Mouse (Mus musculus) limb, embryonic 14.5 days (tissue): ENCODE measurements around the gene Cdk8. TPM values are rescaled to one million over a fixed set of nuclear protein-coding genes. Genes with fewer than 3 reads are reported as not detected.

Experiments used
- ATAC-seq: fragments of 200-750 bp; cut with Nextera tagmentation; 2 replicates; pipeline ENCODE4 v1.8.0; 2017; ENCODE audit warnings: low read depth, moderate number of reproducible peaks, moderate TSS enrichment; ENCODE audit not compliant: low FRiP score
- DNase-seq: peaks from one replicate; pipeline ENCODE4 v3.0.0-alpha.2; 2015; ENCODE audit warnings: low spot score
- H3K27ac ChIP-seq: fragments of 300-500 bp; sonication (generic); replicated peaks from 2 replicates; pipeline ENCODE4 v1.5.1; 2014; ENCODE audit warnings: low read depth, mild to moderate bottlenecking, low read length, moderate library complexity, mixed read lengths
- H3K27me3 ChIP-seq: fragments of 300-500 bp; sonication (generic); 2 replicates; pipeline ENCODE4 v1.6.1; 2014; ENCODE audit warnings: low read length, mixed read lengths; ENCODE audit not compliant: control insufficient read depth, insufficient read depth
- H3K36me3 ChIP-seq: fragments of 300-500 bp; sonication (generic); 2 replicates; pipeline ENCODE4 v1.6.1; 2014; ENCODE audit warnings: mild to moderate bottlenecking, low read length, moderate library complexity, mixed read lengths; ENCODE audit not compliant: control insufficient read depth, insufficient read depth
- H3K4me1 ChIP-seq: fragments of 300-500 bp; sonication (generic); 2 replicates; pipeline ENCODE4 v1.6.1; 2014; ENCODE audit warnings: antibody characterized with exemption, low read length, mixed read lengths; ENCODE audit not compliant: control insufficient read depth, insufficient read depth
- H3K4me2 ChIP-seq: fragments of 300-500 bp; sonication (generic); replicated peaks from 2 replicates; pipeline ENCODE4 v1.6.1; 2014; ENCODE audit warnings: low read depth, mild to moderate bottlenecking, low read length, moderate library complexity; ENCODE audit not compliant: severe bottlenecking
- H3K4me3 ChIP-seq: fragments of 300-500 bp; sonication (generic); replicated peaks from 2 replicates; pipeline ENCODE4 v1.5.1; 2014; ENCODE audit warnings: low read length
- H3K9ac ChIP-seq: fragments of 300-500 bp; sonication (generic); 2 replicates; pipeline ENCODE4 v1.6.1; 2014; ENCODE audit warnings: mild to moderate bottlenecking, low read depth, low read length, moderate library complexity; ENCODE audit not compliant: severe bottlenecking
- H3K9me3 ChIP-seq: fragments of 300-500 bp; sonication (generic); 2 replicates; pipeline ENCODE4 v1.6.1; 2016; ENCODE audit warnings: low read length; ENCODE audit not compliant: control insufficient read depth
- POLR2A ChIP-seq: fragments of 200-500 bp; IDR thresholded peaks from 2 replicates; pipeline ENCODE4 v1.8.0; 2012; ENCODE audit warnings: inconsistent platforms, mild to moderate bottlenecking, moderate library complexity, borderline replicate concordance; ENCODE audit not compliant: insufficient read depth, insufficient read length; ENCODE audit errors: extremely low read depth
- WGBS: fragments of 180-500 bp; shearing (Covaris S2); extraction: QIAGEN DNeasy Blood & Tissue Kit; methylation state at CpG from one replicate; pipeline ENCODE4 v1.1.7; 2014; 5-methylcytosine and 5-hydroxymethylcytosine counted together
- polyA plus RNA-seq, 2 experiments: library from polyadenylated mRNA; depleted of rRNA in 1 of 2; stranded (reverse) in 1 of 2; unstranded in 1 of 2; fragments of >200 nt; fragmentation: Nextera tagmentation in 1 of 2; extraction: Ambion mirVana in 1 of 2; gene quantifications; 2 replicates each; pipeline versions ENCODE4 v1.2.1 to v1.2.3; 2012 to 2014

The Cdk8 gene
- polyA plus RNA-seq, 2 experiments, result 27.1 to 68.3 TPM

DNA sequence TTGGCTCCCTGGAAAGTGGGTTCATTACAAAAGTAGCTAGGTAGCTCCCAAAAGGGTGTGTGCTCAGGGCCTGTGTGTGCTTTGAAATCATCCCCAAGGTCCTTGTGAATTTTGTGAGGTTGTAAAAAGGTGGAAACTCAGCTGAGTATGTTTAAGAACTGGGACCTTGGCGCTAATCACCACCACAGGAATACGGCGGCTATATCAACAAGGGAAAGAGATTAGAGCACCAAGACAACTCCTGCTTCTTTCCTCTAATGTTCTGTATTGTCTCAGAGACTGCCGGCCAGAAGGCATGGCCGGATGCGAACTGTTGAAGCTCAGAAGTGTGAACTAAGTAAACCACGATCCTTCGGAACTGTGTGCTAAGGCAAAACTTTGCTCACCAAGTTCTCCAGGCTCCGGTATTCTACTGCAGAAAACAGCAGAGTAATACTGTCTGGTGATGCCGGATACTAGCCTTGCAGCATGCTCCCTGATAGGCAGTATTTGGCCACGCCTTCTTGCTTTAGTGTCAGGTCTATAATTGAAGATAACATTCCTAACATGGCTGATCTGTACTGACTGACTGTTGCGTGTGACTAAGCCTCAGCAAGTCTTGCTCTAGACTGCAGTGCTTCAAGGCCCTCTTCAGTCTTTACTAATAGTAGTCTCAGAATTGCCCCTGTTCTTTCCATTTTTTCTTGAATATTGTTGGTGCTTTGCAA is 19.5 kb downstream of the Cdk8 start:
- H3K27me3 ChIP-seq, result no peaks in the 10 kb centered on the region
- no peak overlapping the region for H3K9ac ChIP-seq
- no peaks in the 10 kb centered on the region for H3K4me1 ChIP-seq
- no peak overlapping the region for H3K4me2 ChIP-seq
- H3K9me3 ChIP-seq, result no peaks in the 10 kb centered on the region
- H3K36me3 ChIP-seq, result no peaks in the 10 kb centered on the region
- no peak overlapping the region for H3K27ac ChIP-seq
- WGBS, result 81% methylated on average over 12 of the region's 12 CpGs
- TF ChIP-seq POLR2A, result no peak
- ATAC-seq (no peak), DNase-seq (no peak)
- H3K4me3 ChIP-seq, result no peak overlapping the region

DNA sequence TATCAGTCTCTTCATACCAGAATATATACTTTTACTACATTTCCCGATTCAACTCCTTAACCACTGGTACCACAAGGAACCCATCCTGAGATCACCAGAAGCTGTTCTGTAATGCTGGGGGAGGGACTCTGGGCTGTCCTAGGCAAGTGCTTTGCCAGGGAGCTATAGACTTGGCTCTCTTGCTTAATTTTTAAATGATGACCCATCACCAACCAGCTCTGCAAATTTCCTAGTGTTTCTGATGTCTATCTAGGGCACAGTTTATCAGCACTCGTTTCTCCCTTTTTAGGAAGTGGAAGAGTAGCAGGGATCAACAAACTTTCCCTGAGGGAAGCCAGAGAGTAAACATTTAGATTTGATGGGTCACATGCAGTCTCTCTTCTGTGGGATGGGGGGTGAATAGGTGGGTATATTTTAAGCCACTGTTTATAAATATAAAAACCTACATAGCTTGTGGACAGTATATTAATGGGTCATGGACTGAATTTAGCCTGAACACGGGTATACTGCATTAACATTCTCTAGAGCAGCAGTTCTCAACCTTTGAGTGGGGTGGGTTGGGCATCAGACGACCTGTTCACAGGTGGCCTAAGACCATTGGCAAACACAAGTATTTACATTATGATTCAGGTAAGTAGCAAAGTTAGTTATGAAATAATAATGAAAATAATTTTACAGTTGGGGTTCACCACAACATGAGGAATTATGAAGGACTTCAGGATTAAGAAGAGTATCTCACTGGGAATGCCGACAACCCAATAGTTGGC is 20.8 kb downstream of the Cdk8 start:
- Histone ChIP-seq H3K36me3 (no peaks in the 10 kb centered on the region; the same call in 1 of the 2 replicates), H3K4me2 (no peak overlapping the region), H3K4me1 (no peaks in the 10 kb centered on the region), H3K4me3 (no peak overlapping the region), H3K9ac (no peak overlapping the region), H3K27ac (no peak overlapping the region), H3K27me3 (no peaks in the 10 kb centered on the region), H3K9me3 (no peaks in the 10 kb centered on the region)
- TF ChIP-seq POLR2A, result no peak
- DNase-seq, result no peak
- no peak for ATAC-seq
- WGBS, result 87% methylated on average over 5 of the region's 5 CpGs

DNA sequence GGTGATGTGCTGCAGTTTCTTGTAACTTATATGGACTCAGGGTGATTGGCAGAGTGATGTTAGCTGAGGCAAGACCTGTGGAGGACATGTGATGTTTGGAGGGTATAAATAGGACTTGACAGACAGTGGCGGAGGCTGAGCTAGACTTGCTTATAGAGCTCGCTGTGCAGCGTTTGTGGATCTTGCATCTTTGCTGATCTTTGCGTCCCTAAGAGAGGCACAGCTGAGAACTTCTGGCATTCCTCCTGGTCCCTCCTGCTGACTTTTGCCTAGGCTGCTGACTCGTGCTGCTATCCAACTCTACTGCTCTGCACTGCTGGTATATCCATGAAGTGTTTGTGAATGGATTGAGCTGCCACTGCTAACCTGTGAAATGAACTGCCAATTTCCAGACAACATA is 22.6 kb downstream of the Cdk8 start:
- 89% methylated on average over 5 of the region's 5 CpGs for WGBS
- ATAC-seq, result no peak
- TF ChIP-seq POLR2A, result no peak

DNA sequence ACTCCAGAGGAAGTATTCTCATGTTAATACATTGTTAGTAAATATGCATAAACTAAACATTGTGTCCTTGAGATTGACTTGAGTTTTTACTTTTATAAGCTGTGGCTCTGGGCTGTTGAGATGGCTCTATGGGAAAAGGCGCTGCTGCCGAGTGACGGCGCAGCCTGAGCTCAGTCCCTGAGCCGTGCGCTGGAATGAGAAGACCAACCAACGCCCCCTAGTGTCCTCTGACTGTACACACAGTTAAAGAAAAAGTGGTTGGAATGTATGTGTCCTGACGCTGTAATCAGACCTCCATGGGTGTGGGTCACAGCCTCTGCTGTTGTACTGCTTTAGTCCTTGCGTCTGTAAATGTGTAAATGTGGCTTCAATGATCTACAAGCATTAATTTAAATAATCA is 29.0 kb downstream of the Cdk8 start:
- H3K4me3 ChIP-seq, result no peak overlapping the region
- no peaks in the 10 kb centered on the region for H3K4me1 ChIP-seq
- H3K9me3 ChIP-seq, result no peaks in the 10 kb centered on the region
- H3K36me3 ChIP-seq, result peaks cover 12% of the 10 kb centered on the region
- no peak for TF ChIP-seq POLR2A
- no peaks in the 10 kb centered on the region for H3K27me3 ChIP-seq
- DNase-seq, result no peak
- no peak for ATAC-seq
- H3K9ac ChIP-seq, result no peak overlapping the region
- 61% methylated on average over 9 of the region's 9 CpGs for WGBS
- H3K4me2 ChIP-seq, result no peak overlapping the region
- H3K27ac ChIP-seq, result no peak overlapping the region

More for the DNA sequence above, 22.6 kb downstream of the Cdk8 start:
- no peak for DNase-seq
- Histone ChIP-seq H3K9ac (no peak overlapping the region), H3K27ac (no peak overlapping the region), H3K36me3 (peaks cover 3% of the 10 kb centered on the region), H3K27me3 (no peaks in the 10 kb centered on the region), H3K4me1 (no peaks in the 10 kb centered on the region), H3K9me3 (no peaks in the 10 kb centered on the region), H3K4me3 (no peak overlapping the region), H3K4me2 (no peak overlapping the region)

DNA sequence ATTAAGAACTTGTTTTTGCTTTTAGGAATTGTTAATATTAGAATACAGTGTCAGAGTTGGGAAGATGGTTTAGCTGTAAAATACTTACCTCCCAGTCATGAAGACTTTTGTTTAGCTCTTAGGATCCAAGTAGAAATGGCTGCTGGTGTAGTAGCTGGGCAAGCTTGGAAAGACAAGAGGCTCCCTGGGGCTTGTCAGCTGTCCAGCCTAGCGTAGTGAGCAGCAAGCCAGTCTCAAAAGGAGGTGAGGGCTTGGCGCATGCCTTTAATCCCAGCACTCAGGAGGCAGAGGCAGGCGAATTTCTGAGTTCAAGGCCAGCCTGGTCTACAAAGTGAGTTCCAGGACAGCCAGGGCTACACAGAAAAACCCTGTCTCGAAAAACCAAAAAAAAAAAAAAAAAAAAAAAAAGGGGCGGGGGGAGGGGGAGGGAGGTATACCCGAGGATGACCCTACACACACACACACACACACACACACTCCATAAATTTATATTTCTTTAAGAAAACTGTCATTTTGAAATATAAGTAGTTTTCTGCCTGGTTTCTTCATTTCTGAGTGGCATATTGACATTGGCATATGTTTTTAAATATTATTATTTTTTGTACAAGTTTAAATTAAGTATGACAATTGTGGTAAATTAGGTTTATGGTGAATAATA is 35.0 kb downstream of the Cdk8 start:
- Histone ChIP-seq H3K36me3 (peaks cover 11% of the 10 kb centered on the region; the same call in 1 of the 2 replicates), H3K9me3 (no peaks in the 10 kb centered on the region), H3K4me1 (no peaks in the 10 kb centered on the region), H3K4me3 (no peak overlapping the region), H3K27me3 (no peaks in the 10 kb centered on the region), H3K27ac (no peak overlapping the region), H3K4me2 (no peak overlapping the region), H3K9ac (no peak overlapping the region)
- DNase-seq (no peak), ATAC-seq (no peak)
- TF ChIP-seq POLR2A, result no peak
- WGBS, result 77% methylated on average over 5 of the region's 6 CpGs
